10 mouse cellular contexts compared by ENCODE assay signal in the genomic region with DNA sequence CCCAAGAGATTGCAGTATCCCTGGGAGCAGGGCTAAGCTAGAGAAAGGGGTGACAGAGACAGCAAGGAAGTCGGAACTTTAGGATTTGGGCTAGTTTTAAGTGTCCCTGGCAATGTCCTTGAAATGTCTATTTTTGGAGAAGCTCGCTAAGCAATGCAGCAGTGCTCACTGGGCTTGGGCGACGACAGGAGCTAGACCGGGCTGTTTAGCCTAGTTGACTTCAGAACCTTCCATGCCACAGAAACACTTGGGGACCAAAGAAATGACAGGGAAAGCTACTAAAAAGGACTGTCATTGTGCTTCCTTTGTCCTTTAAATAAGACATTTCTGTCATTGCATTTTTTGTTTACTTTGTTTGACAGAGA. TPM values are rescaled to one million over a fixed set of nuclear protein-coding genes. Genes with fewer than 3 reads are reported as not detected.
A peak's percentile ranks its signal among the peaks of the same experiment; 100 is the strongest.
DNase-seq lines count a peak whose midpoint lies in the region; ATAC-seq and TF ChIP-seq lines count a peak whose summit lies in the region.
"Had no signal": no experiment of that assay in that cellular context is flagged by ENCODE, and none has a peak within 500 bp of the region (broad histone marks: within the 10 kb centered on the region; RNA-seq: fewer than 3 reads in every experiment).

No protein-coding gene starts in this region.

- WGBS in heart, embryonic 10.5 days, result 35% methylated on average over 5 of the region's 5 CpGs
- WGBS in liver, adult 2 months, result 67% methylated on average over 5 of the region's 5 CpGs
- 72% methylated on average over 5 of the region's 5 CpGs for WGBS in liver, embryonic 12.5 days (ENCODE audit: insufficient replicate concordance)
- 23% methylated on average over 5 of the region's 5 CpGs for WGBS in heart, embryonic 14.5 days

- no peak for TF ChIP-seq CTCF in liver, adult 2 months (IDR thresholded peaks at IDR 0.05; ENCODE audit: low read depth, low read length)

- H3K9ac ChIP-seq in liver, adult 2 months (ENCODE audit: low read depth, low read length), result no peak overlapping the region
- no peak overlapping the region for H3K9ac ChIP-seq in liver, embryonic 12.5 days
- peak overlapping the region; percentile 52 for H3K9ac ChIP-seq in heart, embryonic 14.5 days (ENCODE audit: low read length)
- H3K9ac ChIP-seq: hindbrain, embryonic 14.5 days had no signal

- peak overlapping the region; percentile 62; the same call in 1 of the 2 replicates for H3K27ac ChIP-seq in heart, embryonic 10.5 days
- H3K27ac ChIP-seq in liver, adult 2 months (replicated peaks; ENCODE audit: insufficient read depth, low read depth, low read length), result 0 out of 2 replicates have a peak overlapping the region, but pooled peaks have one; percentile 10
- H3K27ac ChIP-seq in liver, embryonic 12.5 days, result no peak overlapping the region
- peak overlapping the region; percentile 66 to 85 for H3K27ac ChIP-seq in heart, embryonic 14.5 days (replicated peaks in 1 of 2; ENCODE audit: control insufficient read depth in 1 of 2, insufficient read depth in 1 of 2, low read depth in 2 of 2, low read length in 2 of 2)
- H3K27ac ChIP-seq: hindbrain, embryonic 14.5 days had no signal

- intact Hi-C loops in heart, postnatal 14 days (cut with DNase I), result no loop called here

- DNase-seq in heart, embryonic 10.5 days (ENCODE audit: low spot score), result no peak
- DNase-seq in heart, postnatal 14 days, result no peak
- DNase-seq in liver, adult 2 months (ENCODE audit: extremely low read depth, low read depth, low spot score), result no peak
- peak; percentile 19 for DNase-seq in adrenal gland, postnatal 10 days
- DNase-seq: cerebellum, adult 9-11 months; gastrocnemius, postnatal 14 days had no signal

- H3K4me3 ChIP-seq in heart, embryonic 10.5 days, result no peak overlapping the region
- no peak overlapping the region for H3K4me3 ChIP-seq in liver, adult 2 months (ENCODE audit: insufficient read depth, low read depth, low read length)
- no peak overlapping the region for H3K4me3 ChIP-seq in liver, embryonic 12.5 days
- H3K4me3 ChIP-seq in heart, embryonic 14.5 days (ENCODE audit: control insufficient read depth in 1 of 2, insufficient read depth in 1 of 2, low read depth in 1 of 2, low read length in 2 of 2), result no peak overlapping the region

- H3K79me2 ChIP-seq in liver, adult 2 months (ENCODE audit: control insufficient read depth, insufficient read depth, low read length), result no peaks in the 10 kb centered on the region

- H3K4me2 ChIP-seq in liver, embryonic 12.5 days, result no peak overlapping the region
- peak overlapping the region; percentile 49 for H3K4me2 ChIP-seq in heart, embryonic 14.5 days (ENCODE audit: low read length)
- H3K4me2 ChIP-seq: hindbrain, embryonic 14.5 days had no signal

- no peaks in the 10 kb centered on the region for H3K27me3 ChIP-seq in heart, embryonic 10.5 days (ENCODE audit: insufficient read depth, poor library complexity, severe bottlenecking)
- H3K27me3 ChIP-seq in liver, adult 2 months (ENCODE audit: control insufficient read depth, insufficient read depth, low read length), result no peaks in the 10 kb centered on the region
- no peaks in the 10 kb centered on the region for H3K27me3 ChIP-seq in liver, embryonic 12.5 days (replicated peaks)
- H3K27me3 ChIP-seq in heart, embryonic 14.5 days (ENCODE audit: control insufficient read depth, insufficient read depth, low read length), result no peaks in the 10 kb centered on the region

- no peaks in the 10 kb centered on the region for H3K9me3 ChIP-seq in heart, embryonic 10.5 days
- 0 out of 2 replicates have a peak, but pooled peaks cover 6% of the 10 kb centered on the region for H3K9me3 ChIP-seq in liver, embryonic 12.5 days (replicated peaks)
- H3K9me3 ChIP-seq in heart, embryonic 14.5 days (ENCODE audit: control insufficient read depth, low read length), result 0 out of 2 replicates have a peak, but pooled peaks cover 3% of the 10 kb centered on the region

- peaks cover 22% of the 10 kb centered on the region for H3K4me1 ChIP-seq in heart, embryonic 10.5 days
- no peaks in the 10 kb centered on the region for H3K4me1 ChIP-seq in liver, adult 2 months (ENCODE audit: control insufficient read depth, insufficient read depth, low read length)
- H3K4me1 ChIP-seq in liver, embryonic 12.5 days, result peaks cover 8% of the 10 kb centered on the region; the same call in 1 of the 2 replicates
- peaks cover 11 to 16% of the 10 kb centered on the region in 2 experiments for H3K4me1 ChIP-seq in heart, embryonic 14.5 days (ENCODE audit: control insufficient read depth in 2 of 2, insufficient read depth in 2 of 2, low read length in 2 of 2)

- H3K36me3 ChIP-seq in heart, embryonic 10.5 days, result peaks cover 50% of the 10 kb centered on the region
- H3K36me3 ChIP-seq in liver, adult 2 months (ENCODE audit: control insufficient read depth, insufficient read depth, low read length), result no peaks in the 10 kb centered on the region
- H3K36me3 ChIP-seq in liver, embryonic 12.5 days, result peaks cover 98% of the 10 kb centered on the region
- H3K36me3 ChIP-seq in heart, embryonic 14.5 days (ENCODE audit: control insufficient read depth, insufficient read depth, low read length), result peaks cover 49% of the 10 kb centered on the region

- TF ChIP-seq POLR2A in liver, adult 2 months (IDR thresholded peaks at IDR 0.05; ENCODE audit: extremely low read depth, insufficient read depth, low read length), result no peak

- ATAC-seq in liver, embryonic 12.5 days, result no peak
- 0 out of 2 replicates have a peak, but pooled peaks have one; percentile 33 for ATAC-seq in heart, embryonic 14.5 days (ENCODE audit: insufficient number of reproducible peaks, insufficient read depth, low FRiP score, low read depth)
- ATAC-seq in monocyte, adult 5-6 weeks (replicated peaks; ENCODE audit: insufficient number of reproducible peaks, low FRiP score, low TSS enrichment, poor library complexity, severe bottlenecking), result no peak

RNA-seq across cellular contexts. Expression of a gene that starts 42.2 kb away (rescaled TPM):
- 22.0 and 28.5 TPM in 2 replicates for polyA plus RNA-seq in heart, embryonic 10.5 days (2016; fragmentation: Nextera tagmentation; extraction: Ambion mirVana)
- total RNA-seq in heart, postnatal 14 days (2021), result 10 to 100 TPM; 33.5 to 37.5 TPM
- 3.2 and 4.8 TPM in 2 replicates for total RNA-seq in liver, adult 2 months (2014; rRNA removed)
- polyA plus RNA-seq in liver, adult 2 months (2012; rRNA removed), result 5.1 and 6.2 TPM in 2 replicates
- polyA plus RNA-seq in liver, embryonic 12.5 days (2016; fragmentation: Nextera tagmentation; extraction: Ambion mirVana), result 60.1 TPM in 2 replicates
- 10 to 100 TPM; 23.2 to 29.1 TPM for total RNA-seq in adrenal gland, postnatal 10 days (2021)
- polyA plus RNA-seq in heart, embryonic 14.5 days (2014; fragmentation: Nextera tagmentation; extraction: Ambion mirVana), result 11.4 and 16.0 TPM in 2 replicates
- total RNA-seq in monocyte, adult 5-6 weeks (2017), result 43.7 to 77.1 TPM (median 49.8 TPM) in 3 replicates
